Mouse (Mus musculus) testis, adult 2 months (tissue): ENCODE measurements around the gene Atad5. TPM values are rescaled to one million over a fixed set of nuclear protein-coding genes. Genes with fewer than 3 reads are reported as not detected.

Source experiments
- H3K27ac ChIP-seq: fragments of 200-500 bp; 2 replicates; pipeline ENCODE4 v1.5.1; 2012; ENCODE audit warnings: low read depth, low read length; ENCODE audit not compliant: control insufficient read depth, insufficient read depth
- H3K27me3 ChIP-seq: fragments of 200-500 bp; 2 replicates; pipeline ENCODE4 v1.6.1; 2012; ENCODE audit warnings: mild to moderate bottlenecking, low read length, moderate library complexity; ENCODE audit not compliant: control insufficient read depth, insufficient read depth
- H3K36me3 ChIP-seq: fragments of 200-500 bp; 2 replicates; pipeline ENCODE4 v1.6.1; 2012; ENCODE audit warnings: mild to moderate bottlenecking, low read length; ENCODE audit not compliant: control insufficient read depth, insufficient read depth
- H3K4me1 ChIP-seq: fragments of 200-500 bp; 2 replicates; pipeline ENCODE4 v1.6.1; 2012; ENCODE audit warnings: low read length; ENCODE audit not compliant: control insufficient read depth, insufficient read depth
- H3K4me3 ChIP-seq: fragments of 200-500 bp; 2 replicates; pipeline ENCODE4 v1.5.1; 2012; ENCODE audit warnings: low read depth, mild to moderate bottlenecking, low read length, moderate library complexity, mixed read lengths; ENCODE audit not compliant: control insufficient read depth
- CTCF ChIP-seq: fragments of 200-500 bp; IDR thresholded peaks from 2 replicates; pipeline ENCODE4 v1.5.1; 2012; ENCODE audit warnings: low read depth, mild to moderate bottlenecking, inconsistent platforms, low read length, moderate library complexity; ENCODE audit not compliant: control insufficient read depth, insufficient read depth, insufficient replicate concordance
- POLR2A ChIP-seq: fragments of 200-500 bp; IDR thresholded peaks from 2 replicates; pipeline ENCODE4 v1.6.1; 2012; ENCODE audit warnings: low read depth, mild to moderate bottlenecking, inconsistent platforms, low read length, moderate library complexity; ENCODE audit not compliant: control insufficient read depth
- polyA plus RNA-seq: library from polyadenylated mRNA; depleted of rRNA; stranded (reverse); fragments of >200 nt; gene quantifications from 2 replicates; pipeline ENCODE4 v1.2.3, GENCODE M21; 2012; rRNA removed

Atad5 gene
- polyA plus RNA-seq, 1 experiment, result 1.2 TPM

- H3K36me3 ChIP-seq, result no peaks in the 10 kb centered on the region
- no peaks in the 10 kb centered on the region; the same call in 1 of the 2 replicates for H3K4me1 ChIP-seq
- no peaks in the 10 kb centered on the region for H3K27me3 ChIP-seq
- peak overlapping the region; percentile 10; the same call in 1 of the 2 replicates for H3K4me3 ChIP-seq
- peak overlapping the region; percentile 86 for H3K27ac ChIP-seq
- TF ChIP-seq CTCF (no peak), POLR2A (no peak)
Measured at GRCm38 (mm10) chr11:80184531-80185071, 95.4 kb downstream of the Atad5 start.

Other genes with a start within 250 kb of the Atad5 start
- 2.2 and 2.7 TPM in 2 replicates for gene Utp6, start 127.0 kb upstream of the Atad5 start, polyA plus RNA-seq
- gene Suz12, start 96.3 kb upstream of the Atad5 start, polyA plus RNA-seq, result 4.8 and 6.4 TPM in 2 replicates
- 5.0 and 6.3 TPM in 2 replicates for gene Crlf3, start 8.4 kb upstream of the Atad5 start, polyA plus RNA-seq
- gene Tefm, start 52.8 kb downstream of the Atad5 start, polyA plus RNA-seq, result 3.7 and 4.2 TPM in 2 replicates
- 0.86 and 0.96 TPM in 2 replicates for gene Adap2, start 64.7 kb downstream of the Atad5 start, polyA plus RNA-seq
- gene Rnf135, start 94.5 kb downstream of the Atad5 start, polyA plus RNA-seq, result 3.8 and 3.9 TPM in 2 replicates
- 30.3 and 35.5 TPM in 2 replicates for gene Rhot1, start 119.6 kb downstream of the Atad5 start, polyA plus RNA-seq
- 0.54 and 0.78 TPM in 2 replicates for gene Rhbdl3, start 211.5 kb downstream of the Atad5 start, polyA plus RNA-seq